9 mouse cellular contexts compared by ENCODE assay signal in the genomic region with DNA sequence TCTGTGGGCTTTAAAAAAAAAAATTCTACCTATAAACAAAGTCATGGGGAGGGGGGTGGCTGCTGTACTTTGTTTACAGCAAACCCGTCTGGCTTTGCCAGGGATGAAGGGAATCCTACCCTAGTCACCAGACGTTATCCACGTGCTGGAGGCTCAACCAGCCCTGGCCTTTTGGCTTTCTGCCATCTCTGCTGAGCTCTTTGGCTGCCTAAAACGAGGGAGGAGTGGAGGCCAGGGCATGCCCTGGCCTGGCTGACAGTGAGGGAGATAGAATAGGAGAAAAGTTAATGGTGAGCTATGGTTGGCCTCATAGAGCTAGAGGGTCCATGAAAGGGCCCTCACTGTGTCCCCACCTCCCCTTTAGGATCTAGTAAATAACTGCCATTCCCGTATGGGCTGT.
DNase-seq lines count a peak whose midpoint lies in the region; ATAC-seq and TF ChIP-seq lines count a peak whose summit lies in the region.
"Had no signal": no experiment of that assay in that cellular context is flagged by ENCODE, and none has a peak within 500 bp of the region (broad histone marks: within the 10 kb centered on the region; RNA-seq: fewer than 3 reads in every experiment).

No protein-coding gene starts in this region.

- no peaks in the 10 kb centered on the region for H3K9me3 ChIP-seq in lung, embryonic 14.5 days (ENCODE audit: low read depth, low read length)
- no peaks in the 10 kb centered on the region for H3K9me3 ChIP-seq in heart, embryonic 16.5 days (replicated peaks; ENCODE audit: control insufficient read depth, low read length)
- no peaks in the 10 kb centered on the region for H3K9me3 ChIP-seq in intestine, embryonic 16.5 days (ENCODE audit: control insufficient read depth, low read length)
- H3K9me3 ChIP-seq in hindbrain, embryonic 14.5 days (ENCODE audit: control insufficient read depth, low read length) = no peaks in the 10 kb centered on the region
- H3K9me3 ChIP-seq: limb, embryonic 15.5 days had no signal

- H3K9ac ChIP-seq in lung, embryonic 14.5 days = no peak overlapping the region
- H3K9ac ChIP-seq in heart, embryonic 16.5 days (ENCODE audit: low read length) = no peak overlapping the region
- H3K9ac ChIP-seq in intestine, embryonic 16.5 days (ENCODE audit: low read depth, low read length) = no peak overlapping the region
- no peak overlapping the region for H3K9ac ChIP-seq in hindbrain, embryonic 14.5 days
- H3K9ac ChIP-seq: limb, embryonic 15.5 days had no signal

- H3K4me1 ChIP-seq in lung, embryonic 14.5 days (ENCODE audit: insufficient read depth) = no peaks in the 10 kb centered on the region
- H3K4me1 ChIP-seq in lung, adult 2 months (ENCODE audit: control insufficient read depth, insufficient read depth, low read length) = no peaks in the 10 kb centered on the region
- 0 out of 2 replicates have a peak, but pooled peaks cover 9% of the 10 kb centered on the region for H3K4me1 ChIP-seq in heart, embryonic 16.5 days (ENCODE audit: control insufficient read depth, insufficient read depth, low read length)
- peaks cover 3% of the 10 kb centered on the region; the same call in 1 of the 2 replicates for H3K4me1 ChIP-seq in intestine, embryonic 16.5 days (ENCODE audit: control insufficient read depth, insufficient read depth, low read length)
- no peaks in the 10 kb centered on the region for H3K4me1 ChIP-seq in hindbrain, embryonic 14.5 days (replicated peaks; ENCODE audit: control insufficient read depth, insufficient read depth, low read length)

- no peak for TF ChIP-seq POLR2A in lung, adult 2 months (IDR thresholded peaks at IDR 0.05; ENCODE audit: borderline replicate concordance, extremely low read depth, low read depth, low read length)

- ATAC-seq in lung, embryonic 14.5 days (ENCODE audit: insufficient read depth) = peak; percentile 58; the same call in 1 of the 2 replicates
- peak; percentile 55; the same call in 1 of the 2 replicates for ATAC-seq in heart, embryonic 16.5 days (replicated peaks; ENCODE audit: extremely low read depth, insufficient read depth, low FRiP score)
- no peak for ATAC-seq in intestine, embryonic 16.5 days
- no peak for ATAC-seq in hindbrain, embryonic 14.5 days (ENCODE audit: low FRiP score)

- 21% methylated on average over 5 of the region's 5 CpGs for WGBS in lung, embryonic 14.5 days
- 28% methylated on average over 5 of the region's 5 CpGs for WGBS in lung, adult 2 months
- WGBS in heart, embryonic 16.5 days = 22% methylated on average over 5 of the region's 5 CpGs
- 32% methylated on average over 5 of the region's 5 CpGs for WGBS in intestine, embryonic 16.5 days
- 36% methylated on average over 5 of the region's 5 CpGs for WGBS in hindbrain, embryonic 14.5 days

- DNase-seq in lung, embryonic 14.5 days = peak; percentile 85
- no peak for DNase-seq in lung, adult 2 months
- peak; percentile 85 for DNase-seq in brain, adult 2 months (ENCODE audit: low read depth, low spot score)
- peak; percentile 51 for DNase-seq in ovary, postnatal 36 days (ENCODE audit: low spot score)
- DNase-seq in T-cell, adult 2 months (ENCODE audit: low spot score) = no peak
- no peak for DNase-seq in hindbrain, embryonic 14.5 days (ENCODE audit: low spot score)

- H3K27me3 ChIP-seq in lung, embryonic 14.5 days (ENCODE audit: insufficient read depth, low read length) = no peaks in the 10 kb centered on the region
- H3K27me3 ChIP-seq in heart, embryonic 16.5 days (ENCODE audit: control insufficient read depth, insufficient read depth, low read length) = no peaks in the 10 kb centered on the region
- H3K27me3 ChIP-seq in intestine, embryonic 16.5 days (replicated peaks; ENCODE audit: control insufficient read depth, insufficient read depth, low read length) = no peaks in the 10 kb centered on the region
- no peaks in the 10 kb centered on the region for H3K27me3 ChIP-seq in hindbrain, embryonic 14.5 days (ENCODE audit: control insufficient read depth, insufficient read depth, low read length)

- no peak for TF ChIP-seq CTCF in lung, embryonic 14.5 days (IDR thresholded peaks at IDR 0.05; ENCODE audit: low read depth)
- no peak for TF ChIP-seq CTCF in lung, adult 2 months (IDR thresholded peaks at IDR 0.05; ENCODE audit: insufficient read depth, low read length)

- no peak overlapping the region for H3K4me2 ChIP-seq in lung, embryonic 14.5 days
- no peak overlapping the region for H3K4me2 ChIP-seq in heart, embryonic 16.5 days (ENCODE audit: low read depth, low read length)
- H3K4me2 ChIP-seq in intestine, embryonic 16.5 days (ENCODE audit: low read depth, low read length) = no peak overlapping the region
- H3K4me2 ChIP-seq in hindbrain, embryonic 14.5 days (replicated peaks) = no peak overlapping the region
- H3K4me2 ChIP-seq: limb, embryonic 15.5 days had no signal

- no peak overlapping the region for H3K4me3 ChIP-seq in lung, embryonic 14.5 days (ENCODE audit: low read depth, low read length)
- H3K4me3 ChIP-seq in lung, adult 2 months (replicated peaks; ENCODE audit: extremely low read depth, low read depth, low read length) = no peak overlapping the region
- no peak overlapping the region for H3K4me3 ChIP-seq in heart, embryonic 16.5 days (ENCODE audit: low read length)
- no peak overlapping the region for H3K4me3 ChIP-seq in intestine, embryonic 16.5 days (ENCODE audit: low read length)
- no peak overlapping the region for H3K4me3 ChIP-seq in hindbrain, embryonic 14.5 days (replicated peaks; ENCODE audit: low read length)
- H3K4me3 ChIP-seq: limb, embryonic 15.5 days had no signal

- H3K27ac ChIP-seq in lung, embryonic 14.5 days (ENCODE audit: low read depth) = no peak overlapping the region
- no peak overlapping the region for H3K27ac ChIP-seq in heart, embryonic 16.5 days (ENCODE audit: low read length)
- no peak overlapping the region for H3K27ac ChIP-seq in intestine, embryonic 16.5 days (ENCODE audit: low read length)
- no peak overlapping the region for H3K27ac ChIP-seq in hindbrain, embryonic 14.5 days
- H3K27ac ChIP-seq: limb, embryonic 15.5 days had no signal

- no peaks in the 10 kb centered on the region for H3K36me3 ChIP-seq in lung, embryonic 14.5 days (ENCODE audit: insufficient read depth)
- H3K36me3 ChIP-seq in heart, embryonic 16.5 days (ENCODE audit: control insufficient read depth, insufficient read depth) = no peaks in the 10 kb centered on the region
- H3K36me3 ChIP-seq in intestine, embryonic 16.5 days (ENCODE audit: control insufficient read depth, insufficient read depth, low read length) = no peaks in the 10 kb centered on the region
- H3K36me3 ChIP-seq in hindbrain, embryonic 14.5 days (replicated peaks; ENCODE audit: control insufficient read depth, insufficient read depth) = no peaks in the 10 kb centered on the region
- H3K36me3 ChIP-seq: limb, embryonic 15.5 days had no signal

Comparison
In these comparisons a context has a peak if more than half of its experiments do, and no peak if none do; other contexts are left out.
1. DNase-seq: peak in lung, embryonic 14.5 days (single experiment), brain, adult 2 months (single experiment) and ovary, postnatal 36 days (single experiment); none in lung, adult 2 months (single experiment), T-cell, adult 2 months (single experiment) and hindbrain, embryonic 14.5 days (single experiment).
2. ATAC-seq: peak in lung, embryonic 14.5 days (single experiment) and heart, embryonic 16.5 days (single experiment); none in intestine, embryonic 16.5 days (single experiment) and hindbrain, embryonic 14.5 days (single experiment).